Mouse (Mus musculus) liver, adult 2 months (tissue): ENCODE measurements around the gene Medag. TPM values are rescaled to one million over a fixed set of nuclear protein-coding genes. Genes with fewer than 3 reads are reported as not detected.

Source experiments
- DNase-seq: peaks from one replicate; pipeline ENCODE4 v3.0.0-alpha.2; 2011; ENCODE audit warnings: low read depth, low spot score; ENCODE audit errors: extremely low read depth
- H3K27ac ChIP-seq: fragments of 200-500 bp; replicated peaks from 2 replicates; pipeline ENCODE4 v1.5.1; 2012; ENCODE audit warnings: low read depth, mild to moderate bottlenecking, control low read depth, inconsistent platforms, low read length; ENCODE audit not compliant: insufficient read depth
- H3K27me3 ChIP-seq: fragments of 200-500 bp; 2 replicates; pipeline ENCODE4 v1.6.1; 2012; ENCODE audit warnings: mild to moderate bottlenecking, moderate library complexity, low read length, inconsistent platforms; ENCODE audit not compliant: control insufficient read depth, insufficient read depth
- H3K36me3 ChIP-seq: fragments of 200-500 bp; 2 replicates; pipeline ENCODE4 v1.6.1; 2012; ENCODE audit warnings: low read length, inconsistent platforms; ENCODE audit not compliant: control insufficient read depth, insufficient read depth
- H3K4me1 ChIP-seq: fragments of 200-500 bp; 2 replicates; pipeline ENCODE4 v1.6.1; 2011; ENCODE audit warnings: low read length; ENCODE audit not compliant: control insufficient read depth, insufficient read depth
- H3K4me3 ChIP-seq: fragments of 200-500 bp; 2 replicates; pipeline ENCODE4 v1.5.1; 2011; ENCODE audit warnings: low read depth, mild to moderate bottlenecking, control low read depth, low read length, moderate library complexity; ENCODE audit not compliant: insufficient read depth
- H3K79me2 ChIP-seq: fragments of 200-500 bp; 2 replicates; pipeline ENCODE4 v1.6.1; 2012; ENCODE audit warnings: inconsistent platforms, mild to moderate bottlenecking, low read length, moderate library complexity; ENCODE audit not compliant: control insufficient read depth, insufficient read depth
- H3K9ac ChIP-seq: fragments of 200-500 bp; 2 replicates; pipeline ENCODE4 v1.6.1; 2012; ENCODE audit warnings: low read depth, mild to moderate bottlenecking, control low read depth, inconsistent platforms, low read length
- CTCF ChIP-seq: fragments of 200-500 bp; IDR thresholded peaks from 2 replicates; pipeline ENCODE4 v1.5.1; 2011; ENCODE audit warnings: low read depth, low read length, control low read depth
- POLR2A ChIP-seq: fragments of 200-500 bp; IDR thresholded peaks from 2 replicates; pipeline ENCODE4 v1.6.1; 2011; ENCODE audit warnings: low read length, control low read depth; ENCODE audit not compliant: insufficient read depth; ENCODE audit errors: extremely low read depth
- WGBS: fragments of 180-500 bp; shearing (Covaris S2); methylation state at CpG from one replicate; pipeline ENCODE4 v1.1.7; 2018; 5-methylcytosine and 5-hydroxymethylcytosine counted together
- polyA plus RNA-seq: library from polyadenylated mRNA; depleted of rRNA; stranded (reverse); fragments of >200 nt; gene quantifications from 2 replicates; pipeline ENCODE4 v1.2.3, GENCODE M21; 2012
- total RNA-seq: library from RNA; depleted of rRNA; stranded (reverse); fragments of >200 nt; gene quantifications from 2 replicates; pipeline ENCODE4 v1.2.3, GENCODE M21; 2014

Gene Medag
- total and polyA plus RNA-seq, 2 experiments: 0.18 to 0.21 TPM

GRCm38 (mm10) chr5:149388947-149389346 lies 22.6 kb upstream of the Medag start:
- Histone ChIP-seq H3K36me3 (no peaks in the 10 kb centered on the region), H3K9ac (no peak overlapping the region), H3K4me1 (no peaks in the 10 kb centered on the region), H3K4me3 (no peak overlapping the region), H3K79me2 (no peaks in the 10 kb centered on the region), H3K27me3 (no peaks in the 10 kb centered on the region), H3K27ac (no peak overlapping the region)
- TF ChIP-seq POLR2A (no peak), CTCF (no peak)
- no peak for DNase-seq
- 75% methylated on average over 5 of the region's 5 CpGs for WGBS

GRCm38 (mm10) chr5:149389548-149390211 lies 21.9 kb upstream of the Medag start:
- no peaks in the 10 kb centered on the region for H3K79me2 ChIP-seq

GRCm38 (mm10) chr5:149391574-149392375 lies 19.8 kb upstream of the Medag start:
- DNase-seq: no peak
- H3K4me1 ChIP-seq: no peaks in the 10 kb centered on the region
- no peak overlapping the region for H3K27ac ChIP-seq
- 36% methylated on average over 18 of the region's 18 CpGs for WGBS
- H3K79me2 ChIP-seq: no peaks in the 10 kb centered on the region
- no peaks in the 10 kb centered on the region for H3K27me3 ChIP-seq
- H3K4me3 ChIP-seq: no peak overlapping the region
- no peaks in the 10 kb centered on the region for H3K36me3 ChIP-seq
- no peak overlapping the region for H3K9ac ChIP-seq
- TF ChIP-seq CTCF (no peak), POLR2A (no peak)

More at GRCm38 (mm10) chr5:149389548-149390211, 21.9 kb upstream of the Medag start:
- Histone ChIP-seq H3K9ac (no peak overlapping the region), H3K4me1 (no peaks in the 10 kb centered on the region), H3K4me3 (no peak overlapping the region), H3K27me3 (no peaks in the 10 kb centered on the region), H3K36me3 (no peaks in the 10 kb centered on the region), H3K27ac (no peak overlapping the region)
- TF ChIP-seq POLR2A (no peak), CTCF (no peak)
- 74% methylated on average over 11 of the region's 11 CpGs for WGBS
- DNase-seq: no peak

GRCm38 (mm10) chr5:149392420-149392988 lies 19.0 kb upstream of the Medag start:
- TF ChIP-seq POLR2A (no peak), CTCF (no peak)

GRCm38 (mm10) chr5:149401446-149401975 lies 10.0 kb upstream of the Medag start:
- H3K4me3 ChIP-seq: no peak overlapping the region
- no peak for DNase-seq
- H3K27ac ChIP-seq: no peak overlapping the region
- 87% methylated on average over 7 of the region's 7 CpGs for WGBS
- no peaks in the 10 kb centered on the region for H3K4me1 ChIP-seq
- TF ChIP-seq POLR2A (no peak), CTCF (no peak)
- no peaks in the 10 kb centered on the region for H3K79me2 ChIP-seq
- no peaks in the 10 kb centered on the region for H3K36me3 ChIP-seq
- no peaks in the 10 kb centered on the region for H3K27me3 ChIP-seq
- no peak overlapping the region for H3K9ac ChIP-seq

More at GRCm38 (mm10) chr5:149392420-149392988, 19.0 kb upstream of the Medag start:
- no peak for DNase-seq
- Histone ChIP-seq H3K79me2 (no peaks in the 10 kb centered on the region), H3K9ac (no peak overlapping the region), H3K4me3 (no peak overlapping the region), H3K36me3 (no peaks in the 10 kb centered on the region), H3K4me1 (no peaks in the 10 kb centered on the region), H3K27me3 (no peaks in the 10 kb centered on the region), H3K27ac (no peak overlapping the region)
- 77% methylated on average over 6 of the region's 6 CpGs for WGBS
